Mouse (Mus musculus) NIH3T3 (cell line): ENCODE measurements at regions not wholly inside any gene's neighbourhood (a gene's known extent, or its start where the extent isn't known, plus 50 kb on each side); places are given as distances from the start of the nearest gene placed in this dataset.

Experiments used
- DNase-seq: peaks from one replicate; pipeline ENCODE4 v3.0.0-alpha.2; 2012; ENCODE audit warnings: low read depth

GRCm38 (mm10) chr16:30774951-30775661, 175.6 kb downstream of the Fam43a start:
- DNase-seq = peak; percentile 91

GRCm38 (mm10) chr16:30775740-30776700, 176.5 kb downstream of the Fam43a start:
- peak; percentile 42 for DNase-seq

GRCm38 (mm10) chr16:30777416-30777815, 177.9 kb downstream of the Fam43a start:
- no peak for DNase-seq

- DNase-seq = no peak
These were observed 178.6 kb downstream of the Fam43a start for GRCm38 (mm10) chr16:30778078-30778477.

GRCm38 (mm10) chr16:30778945-30779344, 179.4 kb downstream of the Fam43a start:
- DNase-seq = no peak

- DNase-seq = no peak
These were observed 184.7 kb downstream of the Fam43a start for GRCm38 (mm10) chr16:30784261-30784660.

GRCm38 (mm10) chr16:30784949-30785348, 185.4 kb downstream of the Fam43a start:
- DNase-seq = no peak

- DNase-seq = no peak
These were observed 186.5 kb downstream of the Fam43a start for GRCm38 (mm10) chr16:30786060-30786459.

GRCm38 (mm10) chr16:30787351-30787750, 187.8 kb downstream of the Fam43a start:
- DNase-seq = no peak

GRCm38 (mm10) chr16:30788321-30788781, 188.8 kb downstream of the Fam43a start:
- no peak for DNase-seq

GRCm38 (mm10) chr16:30788944-30789781, 189.6 kb downstream of the Fam43a start:
- DNase-seq = no peak

- peak; percentile 53 for DNase-seq
These were observed 190.5 kb downstream of the Fam43a start for GRCm38 (mm10) chr16:30790036-30790435.

GRCm38 (mm10) chr16:30790551-30791001, 191.1 kb downstream of the Fam43a start:
- peak; percentile 71 for DNase-seq

GRCm38 (mm10) chr16:30791048-30791855, 191.7 kb downstream of the Fam43a start:
- no peak for DNase-seq

- DNase-seq = no peak
These were observed 193.3 kb downstream of the Fam43a start for GRCm38 (mm10) chr16:30792738-30793377.

- no peak for DNase-seq
These were observed 193.8 kb downstream of the Fam43a start for GRCm38 (mm10) chr16:30793378-30793753.

GRCm38 (mm10) chr16:30793856-30794255, 194.3 kb downstream of the Fam43a start:
- DNase-seq = no peak

GRCm38 (mm10) chr16:30795501-30795904, 196.0 kb downstream of the Fam43a start:
- DNase-seq = peak; percentile 42

GRCm38 (mm10) chr16:30796103-30796502, 196.6 kb downstream of the Fam43a start:
- DNase-seq = no peak

GRCm38 (mm10) chr16:30797006-30797405, 197.5 kb downstream of the Fam43a start:
- DNase-seq = no peak
